Mouse (Mus musculus): Measurements from ENCODE around the gene Izumo4. TPM values are rescaled to one million over a fixed set of nuclear protein-coding genes. Genes with fewer than 3 reads are reported as not detected.

The Izumo4 gene
- polyA plus RNA-seq, 1 experiment from 2014 or later, result 49.5 TPM

DNA sequence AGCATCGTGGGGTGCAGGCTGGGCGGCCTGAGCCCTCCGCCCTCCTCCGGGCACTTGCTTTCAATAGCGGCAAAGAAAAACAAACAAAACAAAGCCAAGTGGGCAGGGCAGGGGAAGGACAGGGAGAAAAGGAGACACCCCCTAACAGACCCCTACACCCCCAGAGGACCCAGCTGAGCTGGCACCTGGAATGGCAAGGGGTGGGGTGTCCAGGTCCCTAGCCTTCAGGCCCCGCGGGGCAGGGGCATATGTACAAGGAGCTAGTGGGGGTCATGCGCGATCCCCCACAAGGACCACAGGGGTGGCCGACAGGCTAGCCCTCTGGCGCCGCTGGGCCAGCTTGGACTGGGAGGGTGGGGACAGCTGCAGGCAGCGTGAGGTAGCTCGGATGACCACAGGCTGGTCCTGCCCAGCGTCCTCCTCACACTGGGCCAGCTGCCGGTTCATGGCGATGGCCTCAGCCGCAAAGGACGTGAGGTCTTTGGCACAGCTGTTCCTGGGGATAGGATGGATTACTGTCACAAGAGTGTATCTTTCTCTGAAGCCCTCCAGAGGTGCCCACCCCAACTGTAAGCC is 35.1 kb upstream of the Izumo4 start:
- no peak for ATAC-seq
- WGBS, result 87% methylated on average over 19 of the region's 19 CpGs
- Histone ChIP-seq H3K27me3 (ENCODE audit: control insufficient read depth, insufficient read depth, low read depth, low read length) (no peaks in the 10 kb centered on the region), H3K27ac (ENCODE audit: low read length) (no peak overlapping the region), H3K4me1 (ENCODE audit: control insufficient read depth, insufficient read depth, low read length) (no peaks in the 10 kb centered on the region), H3K36me3 (ENCODE audit: control insufficient read depth, insufficient read depth, low read length) (peaks cover 45% of the 10 kb centered on the region), H3K9ac (ENCODE audit: low read depth, low read length) (no peak overlapping the region), H3K4me3 (ENCODE audit: low read depth, low read length) (no peak overlapping the region), H3K9me3 (replicated peaks; ENCODE audit: control insufficient read depth, low read length, poor library complexity, severe bottlenecking) (no peaks in the 10 kb centered on the region), H3K4me2 (ENCODE audit: low read length) (no peak overlapping the region)

- Histone ChIP-seq H3K4me1 (ENCODE audit: control insufficient read depth, insufficient read depth, low read length) (peaks cover 10% of the 10 kb centered on the region), H3K27me3 (ENCODE audit: control insufficient read depth, insufficient read depth, low read depth, low read length) (no peaks in the 10 kb centered on the region), H3K27ac (ENCODE audit: low read length) (no peak overlapping the region), H3K4me3 (ENCODE audit: low read depth, low read length) (no peak overlapping the region), H3K4me2 (ENCODE audit: low read length) (no peak overlapping the region), H3K36me3 (ENCODE audit: control insufficient read depth, insufficient read depth, low read length) (peaks cover 45% of the 10 kb centered on the region), H3K9me3 (replicated peaks; ENCODE audit: control insufficient read depth, low read length, poor library complexity, severe bottlenecking) (no peaks in the 10 kb centered on the region), H3K9ac (ENCODE audit: low read depth, low read length) (no peak overlapping the region)
- 88% methylated on average over 11 of the region's 11 CpGs for WGBS
- no peak for ATAC-seq
Observed at GRCm38 (mm10) chr10:80668614-80669013, 33.4 kb upstream of the Izumo4 start.

- Histone ChIP-seq H3K4me1 (ENCODE audit: control insufficient read depth, insufficient read depth, low read length) (peaks cover 14% of the 10 kb centered on the region), H3K27me3 (ENCODE audit: control insufficient read depth, insufficient read depth, low read depth, low read length) (no peaks in the 10 kb centered on the region), H3K27ac (ENCODE audit: low read length) (no peak overlapping the region), H3K9ac (ENCODE audit: low read depth, low read length) (no peak overlapping the region), H3K4me3 (ENCODE audit: low read depth, low read length) (no peak overlapping the region), H3K9me3 (replicated peaks; ENCODE audit: control insufficient read depth, low read length, poor library complexity, severe bottlenecking) (no peaks in the 10 kb centered on the region), H3K4me2 (ENCODE audit: low read length) (no peak overlapping the region), H3K36me3 (ENCODE audit: control insufficient read depth, insufficient read depth, low read length) (peaks cover 45% of the 10 kb centered on the region)
- 93% methylated on average over 12 of the region's 12 CpGs for WGBS
- no peak for ATAC-seq
Observed at GRCm38 (mm10) chr10:80669018-80669417, 33.0 kb upstream of the Izumo4 start.

GRCm38 (mm10) chr10:80669737-80670485 is 32.1 kb upstream of the Izumo4 start:
- no peaks in the 10 kb centered on the region for H3K27me3 ChIP-seq (ENCODE audit: control insufficient read depth, insufficient read depth, low read depth, low read length)
- H3K4me1 ChIP-seq (ENCODE audit: control insufficient read depth, insufficient read depth, low read length), result peaks cover 23% of the 10 kb centered on the region
- no peaks in the 10 kb centered on the region for H3K9me3 ChIP-seq (replicated peaks; ENCODE audit: control insufficient read depth, low read length, poor library complexity, severe bottlenecking)
- no peak overlapping the region for H3K27ac ChIP-seq (ENCODE audit: low read length)
- H3K36me3 ChIP-seq (ENCODE audit: control insufficient read depth, insufficient read depth, low read length), result peaks cover 45% of the 10 kb centered on the region
- H3K4me3 ChIP-seq (ENCODE audit: low read depth, low read length), result no peak overlapping the region
- no peak for ATAC-seq
- 0 out of 2 replicates have a peak overlapping the region, but pooled peaks have one; percentile 26 for H3K9ac ChIP-seq (ENCODE audit: low read depth, low read length)
- H3K4me2 ChIP-seq (ENCODE audit: low read length), result no peak overlapping the region
- 96% methylated on average over 7 of the region's 7 CpGs for WGBS

DNA sequence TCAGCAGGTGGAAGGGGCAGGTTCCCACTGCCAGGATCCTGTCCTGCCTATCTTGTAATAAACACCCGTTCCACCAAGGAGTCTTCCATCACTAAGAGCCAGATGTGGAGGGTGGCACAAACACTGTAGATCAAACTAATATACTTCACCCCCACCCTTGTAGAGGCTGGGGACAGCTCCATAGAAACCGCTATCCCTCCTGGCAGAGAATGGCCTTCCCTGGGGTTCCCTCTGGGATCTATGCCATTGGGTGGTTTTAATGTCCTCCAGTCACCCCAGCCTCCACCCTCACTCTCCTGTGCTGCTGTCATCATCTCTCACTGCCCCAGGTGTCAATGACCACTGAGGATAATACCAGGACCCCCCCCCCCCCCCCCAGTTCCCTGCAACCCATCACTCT is 31.5 kb upstream of the Izumo4 start:
- Histone ChIP-seq H3K27me3 (ENCODE audit: control insufficient read depth, insufficient read depth, low read depth, low read length) (no peaks in the 10 kb centered on the region), H3K4me2 (ENCODE audit: low read length) (no peak overlapping the region), H3K9me3 (replicated peaks; ENCODE audit: control insufficient read depth, low read length, poor library complexity, severe bottlenecking) (no peaks in the 10 kb centered on the region), H3K36me3 (ENCODE audit: control insufficient read depth, insufficient read depth, low read length) (peaks cover 45% of the 10 kb centered on the region), H3K27ac (ENCODE audit: low read length) (no peak overlapping the region), H3K4me3 (ENCODE audit: low read depth, low read length) (no peak overlapping the region), H3K9ac (ENCODE audit: low read depth, low read length) (0 out of 2 replicates have a peak overlapping the region, but pooled peaks have one; percentile 26), H3K4me1 (ENCODE audit: control insufficient read depth, insufficient read depth, low read length) (peaks cover 27% of the 10 kb centered on the region)
- no peak for ATAC-seq
- WGBS, result 87% methylated on average over 2 of the region's 2 CpGs

GRCm38 (mm10) chr10:80671251-80671650 is 30.7 kb upstream of the Izumo4 start:
- no peaks in the 10 kb centered on the region for H3K9me3 ChIP-seq (replicated peaks; ENCODE audit: control insufficient read depth, low read length, poor library complexity, severe bottlenecking)
- no peak overlapping the region for H3K4me3 ChIP-seq (ENCODE audit: low read depth, low read length)
- H3K27me3 ChIP-seq (ENCODE audit: control insufficient read depth, insufficient read depth, low read depth, low read length), result no peaks in the 10 kb centered on the region
- ATAC-seq, result no peak
- H3K27ac ChIP-seq (ENCODE audit: low read length), result no peak overlapping the region
- no peak overlapping the region for H3K9ac ChIP-seq (ENCODE audit: low read depth, low read length)
- H3K36me3 ChIP-seq (ENCODE audit: control insufficient read depth, insufficient read depth, low read length), result peaks cover 41% of the 10 kb centered on the region
- peaks cover 27% of the 10 kb centered on the region for H3K4me1 ChIP-seq (ENCODE audit: control insufficient read depth, insufficient read depth, low read length)
- WGBS, result 94% methylated on average over 4 of the region's 4 CpGs
- H3K4me2 ChIP-seq (ENCODE audit: low read length), result no peak overlapping the region

GRCm38 (mm10) chr10:80671936-80672690 is 29.9 kb upstream of the Izumo4 start:
- no peak overlapping the region for H3K27ac ChIP-seq (ENCODE audit: low read length)
- no peak overlapping the region for H3K9ac ChIP-seq (ENCODE audit: low read depth, low read length)
- H3K4me3 ChIP-seq (ENCODE audit: low read depth, low read length), result no peak overlapping the region
- ATAC-seq, result no peak
- peaks cover 31% of the 10 kb centered on the region for H3K4me1 ChIP-seq (ENCODE audit: control insufficient read depth, insufficient read depth, low read length)
- H3K4me2 ChIP-seq (ENCODE audit: low read length), result no peak overlapping the region
- H3K36me3 ChIP-seq (ENCODE audit: control insufficient read depth, insufficient read depth, low read length), result peaks cover 36% of the 10 kb centered on the region
- 84% methylated on average over 11 of the region's 11 CpGs for WGBS
- H3K27me3 ChIP-seq (ENCODE audit: control insufficient read depth, insufficient read depth, low read depth, low read length), result no peaks in the 10 kb centered on the region
- no peaks in the 10 kb centered on the region for H3K9me3 ChIP-seq (replicated peaks; ENCODE audit: control insufficient read depth, low read length, poor library complexity, severe bottlenecking)

DNA sequence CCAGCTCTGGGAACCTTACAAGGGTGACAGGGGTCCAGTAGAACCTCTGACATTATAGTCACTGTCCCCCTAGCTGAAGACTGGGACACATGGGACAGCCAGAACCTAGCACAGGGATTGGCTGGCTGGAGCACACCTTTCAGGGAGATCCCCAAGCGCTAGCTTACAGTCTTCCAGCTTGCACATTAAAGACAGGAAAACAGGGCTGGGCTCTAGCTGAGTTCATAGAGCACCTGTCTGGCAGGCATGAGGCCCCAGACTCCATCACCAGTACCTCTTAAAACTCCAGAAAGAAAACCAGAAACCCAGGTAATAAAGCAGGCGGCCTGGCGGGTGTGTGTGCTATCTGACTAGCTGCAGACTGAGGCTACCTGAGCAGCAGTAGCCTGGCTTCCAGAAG is 28.3 kb upstream of the Izumo4 start:
- H3K9me3 ChIP-seq (replicated peaks; ENCODE audit: control insufficient read depth, low read length, poor library complexity, severe bottlenecking), result no peaks in the 10 kb centered on the region
- H3K4me1 ChIP-seq (ENCODE audit: control insufficient read depth, insufficient read depth, low read length), result peaks cover 44% of the 10 kb centered on the region
- peak overlapping the region; percentile 98 for H3K9ac ChIP-seq (ENCODE audit: low read depth, low read length)
- no peak overlapping the region for H3K27ac ChIP-seq (ENCODE audit: low read length)
- 89% methylated on average over 3 of the region's 3 CpGs for WGBS
- no peak for ATAC-seq
- H3K36me3 ChIP-seq (ENCODE audit: control insufficient read depth, insufficient read depth, low read length), result peaks cover 21% of the 10 kb centered on the region
- H3K4me2 ChIP-seq (ENCODE audit: low read length), result peak overlapping the region; percentile 80
- H3K27me3 ChIP-seq (ENCODE audit: control insufficient read depth, insufficient read depth, low read depth, low read length), result no peaks in the 10 kb centered on the region
- no peak overlapping the region; the same call in 1 of the 2 replicates for H3K4me3 ChIP-seq (ENCODE audit: low read depth, low read length)
